Mouse (Mus musculus): ENCODE results near the gene Lrrc43. TPM values are rescaled to one million over a fixed set of nuclear protein-coding genes. Genes with fewer than 3 reads are reported as not detected.

Gene Lrrc43
- polyA plus RNA-seq, 2 experiments from 2014 or later = not detected

- ATAC-seq = no peak
Measured at GRCm38 (mm10) chr5:123521621-123522020, 32.5 kb downstream of the Lrrc43 start.

GRCm38 (mm10) chr5:123522166-123522565 lies 33.1 kb downstream of the Lrrc43 start:
- no peak for ATAC-seq

GRCm38 (mm10) chr5:123523692-123524392 lies 34.7 kb downstream of the Lrrc43 start, which contains the start of gene Diablo:
TSS of gene Diablo (minus strand) at chr5:123524176.
- ATAC-seq = peak; percentile 97

- peak; percentile 60 for ATAC-seq
Measured at GRCm38 (mm10) chr5:123524393-123524750, 35.3 kb downstream of the Lrrc43 start.

- ATAC-seq = no peak
Measured at GRCm38 (mm10) chr5:123525281-123525680, 36.2 kb downstream of the Lrrc43 start, which contains the start of gene Gm49027. TSS of gene Gm49027 (minus strand) at chr5:123525488.

- no peak for ATAC-seq
Measured at GRCm38 (mm10) chr5:123525916-123526495, 36.9 kb downstream of the Lrrc43 start.

GRCm38 (mm10) chr5:123528641-123529040 lies 39.5 kb downstream of the Lrrc43 start:
- ATAC-seq = no peak

- ATAC-seq = no peak
Measured at GRCm38 (mm10) chr5:123530056-123530455, 41.0 kb downstream of the Lrrc43 start.

GRCm38 (mm10) chr5:123533801-123534200 lies 44.7 kb downstream of the Lrrc43 start:
- ATAC-seq = no peak

GRCm38 (mm10) chr5:123555693-123556092 lies 66.6 kb downstream of the Lrrc43 start:
- ATAC-seq = no peak

GRCm38 (mm10) chr5:123556451-123556850 lies 67.3 kb downstream of the Lrrc43 start:
- ATAC-seq = no peak

Other genes starting within 250 kb of the Lrrc43 start
- 1 to 10 TPM in 1 of 2 experiments, under 1 TPM in 1; 0.54 to 1.4 TPM for gene Wdr66, start 237.2 kb upstream of the Lrrc43 start, polyA plus RNA-seq (2017; shearing (Covaris generic))
- gene Bcl7a, start 145.5 kb upstream of the Lrrc43 start, polyA plus RNA-seq (2017; shearing (Covaris generic)) = 1 to 10 TPM; 5.3 to 6.0 TPM
- 10 to 100 TPM; 14.7 to 17.5 TPM for gene Mlxip, start 94.5 kb upstream of the Lrrc43 start, polyA plus RNA-seq (2017; shearing (Covaris generic))
- not detected for gene Il31, start 184 bp downstream of the Lrrc43 start, polyA plus RNA-seq (2017; shearing (Covaris generic))
- under 1 TPM in 1 of 2 experiments, not detected in 1; 0.33 TPM for gene B3gnt4, start 21.2 kb downstream of the Lrrc43 start, polyA plus RNA-seq (2017; shearing (Covaris generic))
- 10 to 100 TPM; 70.9 to 85.2 TPM for gene Diablo, start 34.9 kb downstream of the Lrrc43 start, polyA plus RNA-seq (2017; shearing (Covaris generic))
- gene Gm49027, start 36.2 kb downstream of the Lrrc43 start, polyA plus RNA-seq (2017; shearing (Covaris generic)) = not detected
- gene Vps33a, start 83.7 kb downstream of the Lrrc43 start, polyA plus RNA-seq (2017; shearing (Covaris generic)) = 10 to 100 TPM; 33.9 to 36.8 TPM
- 10 to 100 TPM; 43.3 to 49.8 TPM for gene Clip1, start 195.3 kb downstream of the Lrrc43 start, polyA plus RNA-seq (2017; shearing (Covaris generic))
- gene Zcchc8, start 231.8 kb downstream of the Lrrc43 start, polyA plus RNA-seq (2017; shearing (Covaris generic)) = 10 to 100 TPM; 55.2 to 55.4 TPM